Mouse (Mus musculus): ENCODE results near the gene Mob2. TPM values are rescaled to one million over a fixed set of nuclear protein-coding genes. Genes with fewer than 3 reads are reported as not detected.

Mob2 gene
- polyA plus RNA-seq, 1 experiment from 2014 or later: 76.2 TPM

GRCm38 (mm10) chr7:142025926-142026325 lies 34.9 kb downstream of the Mob2 start:
- no peak for TF ChIP-seq CTCF (IDR thresholded peaks at IDR 0.05; ENCODE audit: low read depth)
- H3K4me1 ChIP-seq (ENCODE audit: insufficient read depth): peaks cover 8% of the 10 kb centered on the region
- DNase-seq: no peak
- H3K27ac ChIP-seq (ENCODE audit: low read depth): peak overlapping the region; percentile 48
- H3K9me3 ChIP-seq (ENCODE audit: low read depth, low read length): no peaks in the 10 kb centered on the region
- no peak overlapping the region for H3K4me2 ChIP-seq
- H3K36me3 ChIP-seq (ENCODE audit: insufficient read depth): no peaks in the 10 kb centered on the region
- ATAC-seq (ENCODE audit: insufficient read depth): no peak; the same call in 1 of the 2 replicates
- H3K27me3 ChIP-seq (ENCODE audit: insufficient read depth, low read length): no peaks in the 10 kb centered on the region
- H3K9ac ChIP-seq: no peak overlapping the region
- 65% methylated on average over 4 of the region's 4 CpGs for WGBS
- H3K4me3 ChIP-seq (ENCODE audit: low read depth, low read length): no peak overlapping the region

GRCm38 (mm10) chr7:142025196-142025595 lies 35.7 kb downstream of the Mob2 start:
- ATAC-seq (ENCODE audit: insufficient read depth) (peak; percentile 57; the same call in 1 of the 2 replicates), DNase-seq (peak; percentile 80)
- Histone ChIP-seq H3K27ac (ENCODE audit: low read depth) (peak overlapping the region; percentile 48; the same call in 1 of the 2 replicates), H3K36me3 (ENCODE audit: insufficient read depth) (no peaks in the 10 kb centered on the region), H3K4me3 (ENCODE audit: low read depth, low read length) (no peak overlapping the region), H3K27me3 (ENCODE audit: insufficient read depth, low read length) (no peaks in the 10 kb centered on the region), H3K9me3 (ENCODE audit: low read depth, low read length) (no peaks in the 10 kb centered on the region), H3K9ac (no peak overlapping the region), H3K4me1 (ENCODE audit: insufficient read depth) (peaks cover 8% of the 10 kb centered on the region), H3K4me2 (no peak overlapping the region)
- TF ChIP-seq CTCF (IDR thresholded peaks at IDR 0.05; ENCODE audit: low read depth): no peak
- 31% methylated on average over 2 of the region's 2 CpGs for WGBS

- no peak for TF ChIP-seq CTCF (IDR thresholded peaks at IDR 0.05; ENCODE audit: low read depth)
- no peaks in the 10 kb centered on the region for H3K9me3 ChIP-seq (ENCODE audit: low read depth, low read length)
These were observed 40.0 kb downstream of the Mob2 start for GRCm38 (mm10) chr7:142020827-142021226.

GRCm38 (mm10) chr7:142019699-142020098 lies 41.2 kb downstream of the Mob2 start:
- Histone ChIP-seq H3K4me1 (ENCODE audit: insufficient read depth) (no peaks in the 10 kb centered on the region), H3K9ac (no peak overlapping the region), H3K4me2 (no peak overlapping the region), H3K36me3 (ENCODE audit: insufficient read depth) (peaks cover 6% of the 10 kb centered on the region; the same call in 1 of the 2 replicates), H3K27ac (ENCODE audit: low read depth) (no peak overlapping the region), H3K27me3 (ENCODE audit: insufficient read depth, low read length) (no peaks in the 10 kb centered on the region), H3K4me3 (ENCODE audit: low read depth, low read length) (no peak overlapping the region), H3K9me3 (ENCODE audit: low read depth, low read length) (no peaks in the 10 kb centered on the region)
- no peak for DNase-seq
- TF ChIP-seq CTCF (IDR thresholded peaks at IDR 0.05; ENCODE audit: low read depth): peak; percentile 37; the same call in 1 of the 2 replicates
- WGBS: 52% methylated on average over 2 of the region's 2 CpGs
- ATAC-seq (ENCODE audit: insufficient read depth): no peak

More at GRCm38 (mm10) chr7:142020827-142021226, 40.0 kb downstream of the Mob2 start:
- ATAC-seq (ENCODE audit: insufficient read depth): no peak
- Histone ChIP-seq H3K27ac (ENCODE audit: low read depth) (peak overlapping the region; percentile 5; the same call in 1 of the 2 replicates), H3K36me3 (ENCODE audit: insufficient read depth) (no peaks in the 10 kb centered on the region; the same call in 1 of the 2 replicates), H3K9ac (no peak overlapping the region), H3K4me3 (ENCODE audit: low read depth, low read length) (no peak overlapping the region), H3K4me1 (ENCODE audit: insufficient read depth) (peaks cover 4% of the 10 kb centered on the region), H3K4me2 (no peak overlapping the region), H3K27me3 (ENCODE audit: insufficient read depth, low read length) (no peaks in the 10 kb centered on the region)
- DNase-seq: no peak
- 47% methylated on average over 3 of the region's 3 CpGs for WGBS

- TF ChIP-seq CTCF (IDR thresholded peaks at IDR 0.05; ENCODE audit: low read depth): peak; percentile 82
- 55% methylated on average over 1 of the region's 1 CpGs for WGBS
- Histone ChIP-seq H3K4me2 (no peak overlapping the region), H3K27ac (ENCODE audit: low read depth) (no peak overlapping the region), H3K4me1 (ENCODE audit: insufficient read depth) (no peaks in the 10 kb centered on the region), H3K4me3 (ENCODE audit: low read depth, low read length) (no peak overlapping the region), H3K36me3 (ENCODE audit: insufficient read depth) (peaks cover 15% of the 10 kb centered on the region; the same call in 1 of the 2 replicates), H3K9ac (no peak overlapping the region), H3K27me3 (ENCODE audit: insufficient read depth, low read length) (no peaks in the 10 kb centered on the region), H3K9me3 (ENCODE audit: low read depth, low read length) (no peaks in the 10 kb centered on the region)
- DNase-seq: peak; percentile 72
- ATAC-seq (ENCODE audit: insufficient read depth): no peak
These were observed 44.3 kb downstream of the Mob2 start for GRCm38 (mm10) chr7:142016562-142016961.

GRCm38 (mm10) chr7:142001597-142002340 lies 59.1 kb downstream of the Mob2 start:
- H3K4me3 ChIP-seq (ENCODE audit: low read depth, low read length): no peak overlapping the region
- 75% methylated on average over 22 of the region's 22 CpGs for WGBS
- no peak for ATAC-seq (ENCODE audit: insufficient read depth)
- no peak overlapping the region for H3K9ac ChIP-seq
- no peak overlapping the region for H3K4me2 ChIP-seq
- no peaks in the 10 kb centered on the region for H3K4me1 ChIP-seq (ENCODE audit: insufficient read depth)
- DNase-seq: no peak
- TF ChIP-seq CTCF (IDR thresholded peaks at IDR 0.05; ENCODE audit: low read depth): no peak
- no peaks in the 10 kb centered on the region for H3K9me3 ChIP-seq (ENCODE audit: low read depth, low read length)
- H3K27me3 ChIP-seq (ENCODE audit: insufficient read depth, low read length): no peaks in the 10 kb centered on the region
- 0 out of 2 replicates have a peak, but pooled peaks cover 3% of the 10 kb centered on the region for H3K36me3 ChIP-seq (ENCODE audit: insufficient read depth)
- no peak overlapping the region for H3K27ac ChIP-seq (ENCODE audit: low read depth)

- no peaks in the 10 kb centered on the region for H3K27me3 ChIP-seq (ENCODE audit: insufficient read depth, low read length)
- H3K9me3 ChIP-seq (ENCODE audit: low read depth, low read length): no peaks in the 10 kb centered on the region
- no peak for TF ChIP-seq CTCF (IDR thresholded peaks at IDR 0.05; ENCODE audit: low read depth)
- WGBS: 94% methylated on average over 3 of the region's 3 CpGs
- 0 out of 2 replicates have a peak, but pooled peaks cover 3% of the 10 kb centered on the region for H3K36me3 ChIP-seq (ENCODE audit: insufficient read depth)
- ATAC-seq (ENCODE audit: insufficient read depth) (no peak), DNase-seq (no peak)
- no peak overlapping the region for H3K4me3 ChIP-seq (ENCODE audit: low read depth, low read length)
- no peak overlapping the region for H3K9ac ChIP-seq
- no peak overlapping the region for H3K4me2 ChIP-seq
- no peaks in the 10 kb centered on the region for H3K4me1 ChIP-seq (ENCODE audit: insufficient read depth)
- H3K27ac ChIP-seq (ENCODE audit: low read depth): no peak overlapping the region
These were observed 60.2 kb downstream of the Mob2 start for GRCm38 (mm10) chr7:142000661-142001060.

All from lung, embryonic 14.5 days (tissue).